ENCODE assay signal across 8 mouse cellular contexts in genomic region chr17:79714931-79715637, GRCm38 (mm10). TPM values are rescaled to one million over a fixed set of nuclear protein-coding genes. Genes with fewer than 3 reads are reported as not detected.
DNase-seq lines count a peak whose midpoint lies in the region; ATAC-seq lines count a peak whose summit lies in the region.

Gene Cyp1b1, minus strand, starts transcription at chr17:79715061.

- peak within 1 kb of the TSS; percentile 92 for H3K4me2 ChIP-seq in forebrain, embryonic 11.5 days (ENCODE audit: low read depth, low read length, severe bottlenecking)

- H3K4me3 ChIP-seq in forebrain, embryonic 11.5 days (ENCODE audit: low read depth, low read length) = peak within 1 kb of the TSS; percentile 42
- peak within 1 kb of the TSS; percentile 63 for H3K4me3 ChIP-seq in midbrain, embryonic 10.5 days

- DNase-seq in cerebellum, postnatal 25 days = peak; percentile 11 to 13
- no peak for DNase-seq in cerebellum, adult 9-10 months
- DNase-seq in ES-CJ7 (ENCODE audit: low read depth, low spot score) = peak; percentile 35
- DNase-seq in forebrain, embryonic 11.5 days (ENCODE audit: low spot score) = peak; percentile 75
- peak; percentile 5 for DNase-seq in induced T-regulatory cell, adult 2 months (ENCODE audit: low read depth)
- DNase-seq in midbrain, embryonic 10.5 days (ENCODE audit: low spot score) = peak; percentile 62
- DNase-seq in right cerebral cortex, adult 18-20 months = no peak
- DNase-seq in cerebellum, postnatal 14 days = no peak

- H3K4me1 ChIP-seq in forebrain, embryonic 11.5 days (replicated peaks; ENCODE audit: control insufficient read depth, insufficient read depth, low read length) = peaks cover 19% of the 10 kb centered on the region
- peaks cover 43% of the 10 kb centered on the region for H3K4me1 ChIP-seq in midbrain, embryonic 10.5 days

- H3K9ac ChIP-seq in forebrain, embryonic 11.5 days (ENCODE audit: low read length) = peak within 1 kb of the TSS; percentile 46

- WGBS in forebrain, embryonic 11.5 days = 0% methylated on average over 31 of the region's 31 CpGs
- WGBS in midbrain, embryonic 10.5 days = under 1% methylated on average over 31 of the region's 31 CpGs

- H3K9me3 ChIP-seq in forebrain, embryonic 11.5 days (ENCODE audit: control insufficient read depth, low read length) = no peaks in the 10 kb centered on the region; the same call in 1 of the 2 replicates
- no peaks in the 10 kb centered on the region for H3K9me3 ChIP-seq in midbrain, embryonic 10.5 days (replicated peaks)

- no peaks in the 10 kb centered on the region for H3K36me3 ChIP-seq in forebrain, embryonic 11.5 days (ENCODE audit: control insufficient read depth, insufficient read depth, low read length)
- H3K36me3 ChIP-seq in midbrain, embryonic 10.5 days = no peaks in the 10 kb centered on the region

- H3K27ac ChIP-seq in forebrain, embryonic 11.5 days (ENCODE audit: low read depth, low read length) = no peak within 1 kb of the TSS
- peak within 1 kb of the TSS; percentile 81 for H3K27ac ChIP-seq in midbrain, embryonic 10.5 days (replicated peaks)

- H3K27me3 ChIP-seq in forebrain, embryonic 11.5 days (ENCODE audit: control insufficient read depth, insufficient read depth, low read length) = peaks cover 43% of the 10 kb centered on the region
- peaks cover 90% of the 10 kb centered on the region for H3K27me3 ChIP-seq in midbrain, embryonic 10.5 days (ENCODE audit: low read depth, poor library complexity, severe bottlenecking)

- ATAC-seq in forebrain, embryonic 11.5 days (replicated peaks; ENCODE audit: low FRiP score) = peak; percentile 60

RNA-seq across cellular contexts. Expression of gene Cyp1b1, which starts in this region (rescaled TPM):
- 1.6 and 2.1 TPM in 2 replicates for polyA plus RNA-seq in forebrain, embryonic 11.5 days (2014; fragmentation: Nextera tagmentation; extraction: Ambion mirVana)
- polyA plus RNA-seq in midbrain, embryonic 10.5 days (2016; fragmentation: Nextera tagmentation; extraction: Ambion mirVana) = 1.5 and 1.7 TPM in 2 replicates

Comparison
In these comparisons a context has a peak if more than half of its experiments do, and no peak if none do; other contexts are left out.
1. DNase-seq: peak in cerebellum, postnatal 25 days (2 of 2), ES-CJ7 (single experiment), forebrain, embryonic 11.5 days (single experiment), induced T-regulatory cell, adult 2 months (single experiment) and midbrain, embryonic 10.5 days (single experiment); none in cerebellum, adult 9-10 months (single experiment), right cerebral cortex, adult 18-20 months (single experiment) and cerebellum, postnatal 14 days (0 of 2).